Mouse (Mus musculus): ENCODE measurements at regions not wholly inside any gene's neighbourhood (a gene's known extent, or its start where the extent isn't known, plus 50 kb on each side); places are given as distances from the start of the nearest gene placed in this dataset.
A peak's percentile ranks its signal among the peaks of the same experiment; 100 is the strongest.
"Not testable (repeated sequence)": the region's sequence is repeated elsewhere in the genome, so short reads cannot be mapped to it uniquely, and the experiment has no call there.

DNA sequence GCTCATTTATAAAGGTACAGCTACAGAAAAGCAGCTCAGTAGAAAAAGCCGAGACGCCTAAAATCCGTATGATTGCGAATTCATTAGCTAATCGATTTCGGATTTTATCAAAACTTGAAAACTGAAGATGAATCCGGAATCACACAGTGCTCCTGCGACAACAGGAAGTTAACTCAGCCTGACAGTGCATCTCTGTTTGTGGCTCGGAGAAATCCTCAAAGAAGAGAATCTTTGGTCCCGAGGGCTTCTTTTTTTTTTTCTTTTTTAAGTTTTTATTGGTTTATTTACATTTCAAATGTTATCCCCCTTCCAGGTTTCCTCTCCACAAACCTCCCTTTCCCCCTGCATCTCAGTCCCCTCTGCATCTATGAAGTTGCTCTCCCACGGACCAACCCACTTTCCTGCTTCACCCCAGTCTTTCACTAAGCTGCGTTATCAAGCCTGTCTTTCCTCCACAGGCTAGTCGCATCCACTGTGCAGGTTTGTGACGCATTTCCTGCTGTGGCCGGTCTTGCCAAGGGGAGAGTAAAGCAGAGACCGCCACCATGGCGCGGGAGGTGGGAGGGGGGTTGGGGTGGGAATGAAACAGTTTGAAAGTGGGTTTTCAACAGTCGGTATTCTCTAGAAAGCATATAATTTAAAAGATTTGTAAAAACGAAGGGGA is 593.4 kb upstream of the Snrpn start:
- DNase-seq = not testable (repeated sequence)

DNA sequence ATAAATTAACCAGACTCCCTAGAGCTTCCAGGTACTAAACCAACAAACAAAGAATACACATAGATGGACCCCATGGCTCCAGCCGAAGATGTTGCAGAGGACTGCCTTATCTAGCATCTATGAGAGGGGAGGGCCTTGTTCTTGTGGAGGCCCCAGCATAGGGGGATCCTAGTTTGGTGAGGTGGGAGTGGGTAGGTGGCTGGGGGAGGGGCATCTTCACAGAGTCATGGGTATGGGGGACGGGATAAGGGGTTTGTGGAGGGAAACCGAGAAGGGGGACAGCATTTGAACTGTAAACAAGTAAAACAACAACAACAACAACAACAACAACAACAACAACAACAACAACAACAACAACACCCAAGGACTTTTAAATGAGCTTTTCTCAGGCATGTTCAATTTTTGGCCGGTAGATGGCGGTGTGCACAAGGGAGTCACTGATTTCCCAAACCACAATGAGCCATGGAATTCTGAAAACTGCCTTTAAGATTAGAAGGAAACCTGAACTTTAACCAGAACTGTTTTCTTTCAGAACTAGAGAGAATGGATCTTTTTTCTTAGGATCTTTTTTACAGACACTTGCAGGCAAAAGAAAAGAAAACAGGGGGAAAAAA is 588.2 kb upstream of the Snrpn start:
- peak in 1 of 2 experiments; percentile 11 for DNase-seq

Measured in kidney, postnatal 25 days (tissue).